Mouse (Mus musculus): ENCODE measurements around the gene Rab5c.

Rab5c gene

DNA sequence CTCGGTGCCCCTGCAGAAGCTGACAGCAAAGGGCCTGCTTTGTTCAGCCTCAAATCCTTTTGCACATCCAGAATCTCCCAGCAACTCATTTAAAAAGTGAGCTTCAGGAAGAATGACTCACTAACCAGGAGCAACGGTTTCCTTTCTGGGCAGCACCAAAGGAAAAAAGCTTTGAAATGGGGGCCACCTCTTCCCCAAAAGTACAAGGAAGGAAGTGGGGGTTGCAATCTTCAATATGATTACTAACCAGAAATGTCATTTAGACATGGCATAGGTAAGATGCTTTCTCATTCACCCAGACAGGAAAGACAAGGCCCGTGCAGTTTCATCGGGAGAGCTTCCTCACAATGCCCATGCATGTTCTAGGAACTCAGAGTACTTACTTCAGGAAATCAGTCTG is 16.8 kb downstream of the Rab5c start:
- DNase-seq (ENCODE audit: low spot score in 2 of 2), result peak in 1 of 2 experiments; percentile 59

- no peak for DNase-seq (ENCODE audit: low spot score in 2 of 2)
Observed at GRCm38 (mm10) chr11:100720345-100720744, 17.7 kb downstream of the Rab5c start.

GRCm38 (mm10) chr11:100719893-100720292 is 18.1 kb downstream of the Rab5c start:
- DNase-seq (ENCODE audit: low spot score in 2 of 2), result no peak

DNA sequence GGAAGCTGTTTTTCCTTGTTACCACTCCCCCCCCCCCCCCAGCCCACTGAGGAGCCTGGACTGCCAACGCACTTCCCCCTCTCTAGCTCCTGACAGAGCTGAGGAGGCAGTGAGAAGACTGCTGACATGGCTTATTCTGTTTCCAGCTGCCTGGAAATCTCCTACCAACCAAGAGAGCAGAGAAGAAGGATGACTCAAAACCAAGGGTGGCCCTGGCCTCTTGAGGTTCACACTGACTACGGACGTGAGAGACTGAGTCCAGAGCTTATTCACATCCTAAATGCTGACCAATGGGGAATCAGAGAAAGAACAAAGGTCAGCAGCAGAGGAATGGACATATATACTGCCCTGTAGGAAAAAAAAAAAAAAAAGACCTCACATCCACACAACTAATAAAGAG is 18.7 kb downstream of the Rab5c start:
- peak in 1 of 2 experiments; percentile 42 for DNase-seq (ENCODE audit: low spot score in 2 of 2)

DNA sequence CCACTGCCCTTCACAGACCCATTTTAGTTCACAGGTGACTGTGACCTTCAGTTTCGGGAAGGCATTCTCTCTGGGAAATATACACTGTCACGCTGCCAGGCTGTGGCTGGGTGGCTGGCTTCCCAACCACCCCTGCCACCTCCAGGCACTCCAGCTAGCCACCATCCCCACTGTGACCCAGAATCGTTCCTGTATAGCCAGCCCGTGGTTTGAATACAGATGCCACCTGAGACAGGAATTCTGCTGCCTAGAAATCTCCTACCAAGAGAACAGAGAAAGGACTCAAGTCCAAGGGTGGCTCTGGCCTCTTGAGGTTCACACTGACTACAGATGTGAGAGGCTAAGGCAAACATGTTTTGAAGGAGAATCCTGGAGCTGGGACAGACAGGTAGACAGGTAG is 19.1 kb downstream of the Rab5c start:
- DNase-seq (ENCODE audit: low spot score in 2 of 2), result no peak

- DNase-seq (ENCODE audit: low spot score in 2 of 2), result no peak
Observed at GRCm38 (mm10) chr11:100718462-100718861, 19.6 kb downstream of the Rab5c start.

DNA sequence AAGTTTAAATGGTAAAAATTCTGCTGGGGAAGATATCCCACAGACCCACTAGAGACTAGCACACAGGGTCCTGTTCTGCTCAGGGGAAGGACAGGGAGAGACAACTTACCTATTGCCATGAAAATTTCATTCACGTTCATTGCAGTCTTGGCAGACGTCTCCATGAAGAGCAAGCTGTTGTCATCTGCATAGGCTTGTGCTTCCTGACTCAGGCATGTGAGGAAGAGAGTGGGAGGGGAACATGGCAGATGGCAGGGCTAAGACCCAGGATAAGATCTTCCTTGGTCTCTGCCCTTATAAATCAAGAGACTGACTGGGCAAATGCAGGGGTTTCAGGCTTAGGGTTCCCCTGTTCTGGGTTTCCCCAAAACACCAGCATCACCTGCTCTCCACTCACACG is 21.4 kb downstream of the Rab5c start:
- DNase-seq (ENCODE audit: low spot score in 2 of 2), result no peak

- no peak for DNase-seq (ENCODE audit: low spot score in 2 of 2)
Observed at GRCm38 (mm10) chr11:100714948-100715347, 23.1 kb downstream of the Rab5c start.

- DNase-seq (ENCODE audit: low spot score in 2 of 2), result peak; percentile 78 to 86
Observed at GRCm38 (mm10) chr11:100714534-100714915, 23.5 kb downstream of the Rab5c start.

DNA sequence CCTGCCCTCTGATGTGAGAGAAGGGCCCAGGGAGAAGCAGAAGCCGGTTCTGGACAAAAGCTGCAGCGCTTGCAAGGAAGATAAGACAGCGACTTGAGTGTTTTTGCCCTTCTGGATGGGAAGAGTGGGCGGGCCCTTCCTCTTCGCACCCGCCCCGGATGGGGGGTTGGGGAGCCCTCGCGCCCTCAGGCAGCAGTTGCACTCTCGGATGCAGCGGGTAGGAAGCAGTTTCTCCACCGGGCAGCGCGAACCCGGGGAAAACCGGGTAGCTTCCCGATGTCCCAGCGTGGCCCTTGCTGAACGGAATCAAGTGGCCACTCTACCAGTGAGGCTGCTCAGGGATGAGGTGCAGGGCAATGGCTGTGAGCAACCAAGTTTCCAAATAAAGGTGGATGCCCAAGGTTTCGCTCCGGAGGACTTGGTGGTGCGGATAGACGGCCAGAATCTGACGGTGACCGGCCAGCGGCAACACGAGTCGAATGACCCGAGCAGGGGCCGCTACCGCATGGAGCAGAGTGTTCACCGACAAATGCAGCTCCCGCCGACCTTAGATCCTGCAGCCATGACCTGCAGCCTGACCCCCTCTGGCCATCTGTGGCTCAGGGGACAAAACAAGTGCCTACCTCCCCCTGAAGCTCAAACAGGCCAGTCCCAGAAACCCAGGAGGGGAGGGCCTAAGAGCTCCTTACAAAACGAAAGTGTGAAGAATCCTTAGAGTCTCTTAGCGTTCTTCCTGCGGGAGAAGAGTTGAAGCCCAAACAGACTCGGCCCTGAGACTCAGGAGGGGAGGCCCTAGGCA is 24.1 kb downstream of the Rab5c start, which contains the start of gene Hspb9:
Hspb9 (plus strand) TSS at position 116 of the 799 bp plus-strand sequence.
- peak; percentile 80 to 84 for DNase-seq (ENCODE audit: low spot score in 2 of 2)

GRCm38 (mm10) chr11:100713174-100713573 is 24.8 kb downstream of the Rab5c start:
- DNase-seq (ENCODE audit: low spot score in 2 of 2), result peak in 1 of 2 experiments; percentile 18

GRCm38 (mm10) chr11:100711783-100712615 is 26.0 kb downstream of the Rab5c start, which contains the start of gene Kat2a:
TSS of gene Kat2a (minus strand) at chr11:100712465.
- peak; percentile 84 for DNase-seq (ENCODE audit: low spot score in 2 of 2)

- no peak for DNase-seq (ENCODE audit: low spot score in 2 of 2)
Observed at GRCm38 (mm10) chr11:100710977-100711376, 27.0 kb downstream of the Rab5c start.

DNA sequence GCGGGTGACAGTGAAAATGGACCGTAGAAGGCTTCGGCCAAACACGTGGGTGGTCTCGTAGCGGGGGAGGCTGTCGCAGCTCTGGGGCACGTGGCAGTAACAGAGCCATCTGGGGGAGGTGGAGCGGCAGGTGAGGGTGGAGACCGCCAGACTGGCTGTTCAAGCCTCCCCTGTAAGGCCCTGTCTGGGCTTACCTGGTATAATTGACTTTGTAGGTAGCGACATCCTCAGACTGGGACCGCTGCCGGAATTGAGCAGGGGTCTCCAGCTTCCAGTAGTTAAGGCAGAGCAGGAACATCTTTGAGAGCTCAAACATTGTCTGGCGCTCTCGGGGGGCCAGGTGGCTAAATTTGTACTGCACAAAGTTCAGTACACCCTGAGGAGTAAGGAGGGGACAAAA is 27.5 kb downstream of the Rab5c start:
- DNase-seq (ENCODE audit: low spot score in 2 of 2), result no peak

GRCm38 (mm10) chr11:100709201-100709810 is 28.7 kb downstream of the Rab5c start:
- DNase-seq (ENCODE audit: low spot score in 2 of 2), result no peak

- DNase-seq (ENCODE audit: low spot score in 2 of 2), result no peak
Observed at GRCm38 (mm10) chr11:100705095-100705747, 32.8 kb downstream of the Rab5c start.

DNA sequence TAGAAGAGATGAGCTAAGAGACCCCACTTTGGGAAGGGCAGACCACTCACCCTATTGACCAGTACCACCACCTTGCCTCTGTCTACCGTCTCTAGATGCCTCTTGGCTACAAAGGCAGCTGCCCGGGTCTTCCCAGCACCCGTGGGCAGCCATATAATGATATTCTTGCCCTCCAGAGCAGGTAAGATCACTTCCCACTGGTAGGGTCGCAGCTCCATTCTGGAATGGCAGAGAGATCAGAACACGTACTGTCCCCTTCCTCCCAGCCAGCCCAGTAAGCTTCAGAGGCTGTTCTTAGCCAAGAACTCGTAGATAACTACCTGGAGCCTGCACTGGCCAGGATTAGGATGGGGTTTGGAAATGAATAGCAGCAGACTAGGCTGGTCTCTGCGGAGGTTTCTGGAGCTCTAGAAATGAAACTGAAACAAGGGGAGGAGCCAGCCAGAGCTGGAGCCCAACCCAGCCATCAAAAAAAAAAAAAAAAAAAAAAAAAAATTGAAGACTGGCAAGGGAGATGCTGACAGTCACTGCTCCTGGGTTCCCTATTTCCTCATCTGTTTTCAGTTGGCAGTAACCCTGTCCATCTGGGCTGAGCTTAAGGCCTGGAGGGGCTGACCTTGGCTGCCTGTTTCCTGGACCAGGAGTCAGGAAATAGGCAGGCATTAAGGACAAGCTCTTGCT is 34.0 kb downstream of the Rab5c start, which contains the start of gene Dhx58:
Dhx58 (minus strand) TSS at position 421 of the 681 bp plus-strand sequence.
- DNase-seq (ENCODE audit: low spot score in 2 of 2), result peak; percentile 46 to 56

GRCm38 (mm10) chr11:100703366-100703765 is 34.6 kb downstream of the Rab5c start:
- DNase-seq (ENCODE audit: low spot score in 2 of 2), result no peak

DNA sequence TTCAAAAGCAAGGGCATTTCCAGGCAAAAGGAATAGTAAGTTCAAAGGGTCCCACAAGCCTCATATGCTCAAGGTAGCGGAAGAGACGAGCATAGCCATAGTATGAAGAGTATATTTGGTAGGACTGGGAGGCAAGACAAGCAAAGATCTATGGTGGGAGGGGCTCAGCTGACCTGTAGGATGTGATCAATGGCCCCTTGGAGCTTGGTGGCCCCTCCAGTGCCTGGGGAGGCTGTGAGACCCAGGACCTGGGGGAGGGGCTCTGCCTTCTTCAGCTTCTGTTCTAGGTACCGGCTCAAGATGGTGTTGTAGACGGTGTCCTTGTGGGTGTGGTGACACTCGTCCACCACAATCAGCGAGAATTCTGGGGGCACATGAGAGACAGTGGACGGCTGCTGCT is 35.1 kb downstream of the Rab5c start:
- no peak for DNase-seq (ENCODE audit: low spot score in 2 of 2)

GRCm38 (mm10) chr11:100702081-100702851 is 35.7 kb downstream of the Rab5c start:
- peak; percentile 57 to 77 for DNase-seq (ENCODE audit: low spot score in 2 of 2)
